Mouse (Mus musculus) layer of hippocampus, adult 9-10 months (tissue): Measurements from ENCODE around the gene Siglecg.

Experiments used
- DNase-seq: peaks from one replicate; pipeline ENCODE4 v3.0.0; 2022; ENCODE audit warnings: low spot score

Siglecg gene

DNA sequence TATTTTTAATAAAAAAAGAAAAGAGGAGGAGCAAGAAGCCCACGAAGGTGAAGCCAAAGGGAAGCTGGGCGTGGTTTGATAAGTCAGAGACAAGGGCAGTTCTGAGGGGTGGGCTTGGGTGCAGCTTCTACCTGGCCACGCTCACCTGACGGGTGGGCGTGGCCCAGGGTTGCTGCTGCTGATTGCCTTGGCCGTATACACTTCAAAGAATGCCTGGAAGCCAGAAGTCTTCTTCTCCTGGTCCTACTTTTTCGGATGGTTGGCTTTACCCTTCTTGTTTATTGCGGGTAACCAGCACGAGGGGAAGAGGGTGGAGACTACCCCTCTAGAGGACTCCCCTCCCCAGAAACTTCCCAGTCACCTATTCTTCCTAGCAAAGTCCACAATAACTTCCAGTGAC lies 34.7 kb downstream of the Siglecg start:
- no peak for DNase-seq

DNA sequence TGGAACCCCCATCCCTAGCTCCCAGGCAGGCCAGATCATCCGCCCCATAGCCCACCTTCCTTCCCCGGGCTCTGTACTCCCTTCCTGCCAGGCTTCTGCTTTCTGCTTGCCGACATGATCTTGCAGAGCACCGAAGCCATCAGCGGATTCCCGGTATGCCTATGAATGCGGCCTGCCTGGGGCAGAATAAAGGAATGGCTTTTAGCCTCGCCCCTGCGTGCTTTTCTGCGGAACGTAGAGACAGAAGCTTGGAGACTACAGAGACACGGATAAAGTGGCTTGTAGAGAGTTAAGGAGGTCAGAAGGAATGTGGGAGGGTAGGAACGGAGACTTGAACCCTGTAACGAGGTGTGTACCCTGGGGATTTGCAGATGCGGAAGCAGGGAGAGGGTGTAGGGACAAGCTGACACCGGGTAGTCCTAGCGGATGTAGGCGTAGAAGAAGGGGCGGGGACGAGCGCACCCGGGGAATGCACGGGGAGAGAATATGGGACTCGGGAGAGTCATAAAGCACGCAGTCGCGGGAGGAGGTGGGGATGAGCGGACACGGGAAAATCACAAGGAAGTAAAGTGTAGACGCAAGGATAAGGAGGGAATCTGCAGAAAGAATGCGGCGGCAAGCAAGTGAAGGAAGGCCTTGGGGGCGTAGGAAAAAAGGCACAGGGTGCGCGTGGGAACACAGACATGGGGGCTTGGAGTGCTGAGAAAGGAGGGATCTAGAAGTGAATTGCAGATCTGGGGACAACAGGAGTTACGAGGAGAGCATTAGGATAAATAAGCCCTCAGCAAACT lies 35.3 kb downstream of the Siglecg start:
- peak; percentile 27 for DNase-seq

DNA sequence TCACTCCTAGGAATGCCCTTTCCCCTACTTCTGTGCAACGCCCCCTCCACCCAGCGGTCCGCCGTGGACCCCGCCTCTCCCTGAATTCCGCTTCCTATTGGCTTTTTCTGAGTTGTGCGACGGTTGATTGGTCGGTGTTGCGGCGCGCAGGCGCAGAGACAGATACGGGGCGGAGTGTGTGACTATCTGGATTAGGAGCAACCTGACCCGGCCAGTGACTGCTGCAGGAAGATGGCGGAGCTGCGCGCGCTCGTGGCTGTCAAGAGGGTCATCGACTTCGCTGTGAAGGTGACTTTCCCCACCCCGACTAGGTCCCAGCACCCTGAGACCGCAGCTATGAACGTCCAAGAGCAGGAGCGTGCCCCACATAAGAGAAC lies 35.9 kb downstream of the Siglecg start, which contains the start of the genes Etfb and Gm45233:
Etfb (plus strand) TSS at position 167 of the 377 bp plus-strand sequence.
Gm45233 (plus strand) TSS at position 212 of the 377 bp plus-strand sequence.
- DNase-seq: peak; percentile 81

DNA sequence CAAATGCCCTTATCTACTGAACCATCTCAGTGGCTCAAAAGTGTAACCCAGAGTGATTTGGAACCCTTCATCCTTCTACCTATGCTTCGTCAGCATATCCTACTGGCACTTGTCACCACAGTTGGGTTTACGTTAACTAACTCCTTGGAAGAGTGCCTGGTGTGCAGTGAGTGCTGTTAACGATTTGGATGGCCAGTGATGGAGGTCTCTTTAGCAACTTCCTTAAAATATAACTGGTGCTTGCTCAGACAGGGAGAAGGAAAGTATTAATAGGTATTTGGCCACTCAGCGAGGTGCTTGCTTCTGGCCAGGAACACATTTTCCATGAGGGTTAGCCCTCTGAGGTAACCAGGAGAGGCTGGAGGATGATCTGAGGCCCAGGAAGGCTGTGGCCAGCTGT lies 39.8 kb downstream of the Siglecg start:
- DNase-seq: no peak

DNA sequence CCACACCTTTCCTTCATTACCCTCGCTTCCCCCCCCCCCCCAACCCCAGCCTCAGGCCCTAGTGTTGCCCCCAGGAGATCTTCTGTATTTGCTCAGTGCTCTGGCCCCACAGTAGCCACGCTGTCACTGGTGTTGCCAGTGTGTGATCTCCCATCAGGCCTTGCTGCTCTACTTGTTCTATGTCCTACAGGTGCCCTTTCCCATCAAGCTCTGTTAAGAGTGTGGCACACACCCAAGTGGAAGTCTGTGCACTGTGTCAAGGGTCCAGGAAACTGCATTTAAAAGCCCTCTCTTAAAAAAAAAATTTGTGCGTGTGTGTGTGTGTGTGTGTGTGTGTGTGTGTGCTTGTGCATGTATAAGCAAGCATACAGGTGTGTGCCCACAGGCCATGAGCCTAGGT lies 40.2 kb downstream of the Siglecg start:
- no peak for DNase-seq

DNA sequence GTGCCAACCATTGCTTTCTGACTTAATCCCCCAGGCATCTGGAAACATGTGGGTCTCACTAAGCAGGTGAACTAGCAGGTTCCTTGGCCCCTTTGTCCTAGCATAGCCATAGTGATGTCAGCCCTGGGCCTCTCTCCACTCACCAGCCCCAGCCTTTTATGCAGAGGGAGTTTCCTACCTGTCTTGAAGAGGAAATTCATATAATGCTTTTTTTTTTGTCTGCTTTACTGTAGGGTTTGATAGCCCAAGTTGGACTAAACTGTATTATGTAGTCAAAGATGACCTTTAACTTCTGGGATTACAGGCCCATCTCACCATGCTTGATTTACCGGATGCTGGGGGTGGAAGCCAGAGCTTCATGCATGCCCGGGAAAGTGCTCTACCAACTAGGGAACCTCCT lies 41.8 kb downstream of the Siglecg start:
- DNase-seq: no peak

DNA sequence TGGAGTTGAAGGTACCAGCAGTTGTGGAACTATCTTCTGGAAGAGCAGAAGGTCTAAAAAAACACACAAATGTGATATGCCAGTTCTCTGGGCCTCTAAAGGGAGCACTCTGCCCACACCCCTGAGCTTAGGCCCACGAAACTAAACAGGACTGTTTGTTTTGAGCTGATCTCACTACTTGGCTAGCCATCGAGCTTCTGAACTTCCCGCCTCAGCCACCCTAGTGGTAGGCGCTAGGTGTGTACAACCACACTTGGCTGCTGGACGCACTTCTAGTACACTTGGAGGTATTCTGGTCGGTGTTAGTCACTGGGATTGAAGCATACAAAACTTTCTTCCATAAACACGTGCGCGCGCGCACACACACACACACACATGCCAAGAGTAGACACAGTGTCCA lies 43.7 kb downstream of the Siglecg start:
- no peak for DNase-seq

DNA sequence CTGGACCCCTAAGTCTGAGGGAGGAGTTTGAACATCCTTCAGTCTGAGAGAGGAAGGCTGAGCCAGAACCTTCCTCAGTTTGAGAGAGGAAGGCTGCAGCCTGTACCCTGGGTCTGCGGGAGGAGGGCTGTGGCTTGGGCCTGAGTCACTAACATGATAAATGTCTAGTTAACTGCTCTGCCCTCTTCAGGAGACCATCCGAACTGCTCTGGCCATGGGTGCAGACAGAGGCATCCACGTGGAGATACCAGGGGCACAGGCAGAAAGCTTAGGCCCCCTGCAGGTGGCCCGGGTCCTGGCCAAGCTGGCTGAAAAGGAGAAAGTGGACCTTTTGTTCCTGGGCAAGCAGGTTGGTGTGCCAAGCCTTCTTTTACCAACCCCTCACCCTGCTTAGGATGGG lies 44.6 kb downstream of the Siglecg start:
- DNase-seq: no peak

DNA sequence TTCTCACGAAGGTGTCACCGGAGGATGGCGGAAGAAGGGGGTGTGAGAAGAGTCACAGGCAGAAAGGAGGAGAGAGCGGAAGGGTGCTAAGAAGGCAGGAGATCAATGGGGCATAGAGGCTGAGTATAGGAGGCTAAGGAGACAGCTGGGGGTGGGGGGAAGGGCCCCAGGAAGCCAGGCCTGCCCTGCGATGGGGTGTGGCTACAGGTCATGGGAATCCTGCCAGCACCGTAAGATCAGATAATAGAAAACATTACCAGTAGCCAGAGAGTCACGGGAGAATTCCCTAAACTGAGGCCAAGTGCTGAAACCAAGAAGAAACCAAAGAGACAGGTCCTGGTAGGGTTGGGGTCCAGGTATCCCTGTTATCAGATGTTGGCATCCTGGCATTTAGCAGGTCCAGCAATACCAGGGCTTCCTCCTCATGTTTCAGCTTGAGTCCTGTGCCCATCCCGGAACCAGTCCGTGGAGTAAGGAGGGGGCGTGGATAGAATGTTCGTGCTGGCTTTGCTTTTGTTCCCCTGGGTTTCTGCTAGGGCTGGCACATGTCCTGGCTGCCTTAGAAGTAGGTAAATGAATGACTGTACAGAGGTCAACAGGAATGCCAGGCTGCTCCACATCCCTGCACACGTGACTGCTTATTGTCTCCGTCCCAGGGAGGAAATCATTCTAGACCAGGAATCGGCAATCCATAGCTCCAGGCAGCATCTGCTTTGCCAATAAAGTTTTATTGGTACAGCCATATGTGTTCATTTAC lies 45.8 kb downstream of the Siglecg start:
- no peak for DNase-seq

DNA sequence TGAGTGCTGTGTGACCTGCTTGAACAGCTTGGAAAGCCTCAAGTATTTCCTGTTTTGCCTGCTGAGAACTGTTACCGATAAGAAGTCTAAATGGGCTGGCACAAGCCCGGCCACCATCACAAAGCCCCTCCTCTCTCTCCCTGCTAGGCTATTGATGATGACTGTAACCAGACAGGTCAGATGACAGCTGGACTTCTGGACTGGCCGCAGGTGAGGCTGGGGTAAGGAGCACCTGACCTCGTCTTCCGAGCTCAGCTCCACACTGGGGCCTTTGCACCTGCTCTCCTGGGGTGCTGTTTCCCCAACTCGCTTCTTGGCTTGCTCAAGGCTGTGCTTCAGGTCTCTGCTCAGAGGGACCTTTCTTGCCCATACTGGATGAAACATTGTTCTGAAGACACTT lies 46.4 kb downstream of the Siglecg start:
- no peak for DNase-seq

DNA sequence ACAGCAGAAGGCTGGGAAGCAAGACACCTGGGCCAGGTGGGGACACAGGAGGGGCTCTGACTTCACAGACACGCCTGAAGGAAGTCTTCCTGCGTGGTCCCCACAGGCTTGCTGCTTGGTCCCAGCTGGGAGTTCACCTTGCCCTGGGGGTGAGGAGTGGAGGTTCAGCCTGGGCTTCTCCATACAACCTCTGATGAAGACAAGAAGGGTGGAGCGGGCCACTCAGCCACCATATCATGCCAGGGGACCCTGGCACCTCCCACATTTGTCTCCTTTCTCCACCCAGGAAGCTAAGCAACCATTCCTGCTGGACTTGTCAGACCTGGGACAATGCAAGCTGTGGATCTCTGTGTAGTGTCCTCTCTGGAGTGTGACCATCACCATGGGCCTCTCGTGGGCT lies 54.8 kb downstream of the Siglecg start, which contains the start of gene Vsig10l:
Vsig10l (plus strand) TSS at position 301 of the 400 bp plus-strand sequence.
- DNase-seq: no peak

DNA sequence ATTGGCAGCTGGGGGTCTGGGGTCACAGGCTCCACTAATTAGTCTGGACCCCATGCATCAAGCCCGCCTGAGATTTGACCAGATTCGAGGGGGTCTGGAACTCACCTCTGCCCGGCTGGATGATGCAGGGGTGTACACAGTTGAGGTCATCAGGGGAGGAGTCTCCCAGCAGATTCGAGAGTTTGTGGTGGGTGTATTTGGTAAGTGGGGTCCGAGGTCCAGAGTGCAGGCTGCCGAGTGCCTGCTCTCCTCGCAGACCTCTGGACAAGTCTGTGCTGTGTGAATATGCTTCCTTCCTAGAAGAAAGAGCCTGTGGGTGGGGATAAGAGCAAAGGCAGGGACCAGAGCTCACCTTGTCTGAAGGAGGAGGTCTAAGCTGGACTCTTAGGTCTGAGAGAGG lies 56.0 kb downstream of the Siglecg start:
- DNase-seq: no peak

DNA sequence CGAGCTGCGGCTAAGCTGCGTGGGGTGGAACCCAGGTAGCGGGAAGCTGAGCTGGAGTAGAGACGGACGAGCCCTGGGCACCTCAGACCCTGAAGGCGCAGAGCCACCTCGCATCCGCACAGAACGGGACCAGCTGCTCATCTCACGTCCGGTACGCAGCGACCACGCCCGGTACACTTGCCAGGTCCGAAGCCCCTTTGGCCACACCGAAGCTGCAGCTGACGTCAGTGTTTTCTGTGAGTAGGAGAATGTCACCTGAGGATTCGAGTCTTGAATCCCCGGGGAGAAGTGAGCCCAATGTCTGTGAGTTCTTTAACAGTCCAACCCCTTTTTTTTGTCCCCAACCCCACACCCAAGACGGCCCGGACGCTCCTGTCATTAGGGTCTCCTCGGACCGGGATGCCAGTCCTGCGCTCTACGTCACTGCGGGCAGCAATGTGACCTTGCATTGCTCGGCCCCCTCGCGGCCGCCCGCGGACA lies 56.9 kb downstream of the Siglecg start:
- DNase-seq: no peak

DNA sequence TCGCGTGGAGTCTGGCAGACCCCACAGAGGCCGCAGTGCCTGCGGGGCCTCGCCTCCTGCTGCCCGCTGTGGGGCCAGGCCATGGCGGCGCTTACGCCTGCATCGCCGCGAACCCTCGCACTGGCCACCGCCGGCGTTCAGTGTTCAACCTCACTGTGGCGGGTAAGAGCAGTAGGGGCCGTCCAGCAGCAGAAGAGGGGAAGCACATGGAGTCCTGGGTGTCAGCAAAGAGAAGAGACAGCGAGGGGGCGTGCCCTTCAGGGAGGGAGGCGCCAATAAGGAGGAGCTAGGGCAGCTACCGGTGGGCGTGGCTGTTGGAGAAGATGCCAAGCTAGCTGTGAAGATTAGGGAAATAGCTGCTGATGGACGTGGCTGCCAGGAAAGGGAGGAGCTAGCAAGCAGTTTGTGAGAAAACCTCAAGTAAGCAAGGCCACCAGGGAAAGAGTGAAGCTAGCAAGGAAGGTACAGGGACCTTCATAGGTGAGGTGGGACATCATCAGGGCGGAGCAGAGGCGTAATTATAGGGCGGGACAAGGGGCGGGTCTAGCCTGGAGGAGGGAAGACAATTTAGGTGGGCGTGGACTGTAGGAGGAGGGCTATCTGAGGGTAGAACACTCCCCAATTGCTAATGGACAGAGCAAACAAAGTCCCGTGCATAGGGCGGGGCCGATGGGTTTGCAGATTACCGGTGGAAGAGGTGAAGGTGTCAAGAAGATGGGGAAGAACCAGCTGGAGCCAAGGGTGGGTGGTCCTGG lies 57.5 kb downstream of the Siglecg start:
- no peak for DNase-seq

DNA sequence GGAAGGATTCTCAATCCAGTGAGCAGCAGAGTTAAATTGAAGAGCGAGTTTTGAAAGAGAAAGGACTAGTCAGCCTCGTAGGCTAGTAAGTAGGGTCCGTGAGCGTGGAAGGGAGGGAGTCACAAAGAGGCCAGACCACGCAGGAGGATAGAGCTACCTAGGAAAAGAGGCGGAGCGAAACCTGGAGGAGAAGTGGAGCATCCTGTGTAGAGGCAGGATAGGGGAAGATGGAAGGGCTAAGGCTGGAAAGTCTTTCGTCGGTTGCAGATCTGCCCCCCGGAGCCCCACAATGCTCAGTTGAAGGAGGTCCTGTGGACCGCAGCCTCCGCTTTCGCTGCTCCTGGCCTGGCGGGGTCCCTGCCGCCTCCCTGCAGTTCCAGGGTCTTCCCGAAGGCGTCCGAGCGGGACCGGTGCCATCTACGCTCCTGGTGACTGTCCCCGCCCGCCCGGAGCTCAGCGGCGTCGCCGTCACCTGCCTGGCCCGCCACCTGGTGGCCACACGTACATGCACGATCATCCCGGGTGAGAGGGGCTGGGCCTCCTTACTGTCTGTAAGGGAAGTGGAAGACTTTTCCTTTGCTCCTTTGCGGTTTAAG lies 58.2 kb downstream of the Siglecg start:
- DNase-seq: no peak
